Mouse (Mus musculus): ENCODE results near the gene Dph6. TPM values are rescaled to one million over a fixed set of nuclear protein-coding genes. Genes with fewer than 3 reads are reported as not detected.

Gene Dph6
- polyA plus RNA-seq (2015; fragmentation: Nextera tagmentation; extraction: Ambion mirVana), result 11.4 and 13.9 TPM in 2 replicates

DNA sequence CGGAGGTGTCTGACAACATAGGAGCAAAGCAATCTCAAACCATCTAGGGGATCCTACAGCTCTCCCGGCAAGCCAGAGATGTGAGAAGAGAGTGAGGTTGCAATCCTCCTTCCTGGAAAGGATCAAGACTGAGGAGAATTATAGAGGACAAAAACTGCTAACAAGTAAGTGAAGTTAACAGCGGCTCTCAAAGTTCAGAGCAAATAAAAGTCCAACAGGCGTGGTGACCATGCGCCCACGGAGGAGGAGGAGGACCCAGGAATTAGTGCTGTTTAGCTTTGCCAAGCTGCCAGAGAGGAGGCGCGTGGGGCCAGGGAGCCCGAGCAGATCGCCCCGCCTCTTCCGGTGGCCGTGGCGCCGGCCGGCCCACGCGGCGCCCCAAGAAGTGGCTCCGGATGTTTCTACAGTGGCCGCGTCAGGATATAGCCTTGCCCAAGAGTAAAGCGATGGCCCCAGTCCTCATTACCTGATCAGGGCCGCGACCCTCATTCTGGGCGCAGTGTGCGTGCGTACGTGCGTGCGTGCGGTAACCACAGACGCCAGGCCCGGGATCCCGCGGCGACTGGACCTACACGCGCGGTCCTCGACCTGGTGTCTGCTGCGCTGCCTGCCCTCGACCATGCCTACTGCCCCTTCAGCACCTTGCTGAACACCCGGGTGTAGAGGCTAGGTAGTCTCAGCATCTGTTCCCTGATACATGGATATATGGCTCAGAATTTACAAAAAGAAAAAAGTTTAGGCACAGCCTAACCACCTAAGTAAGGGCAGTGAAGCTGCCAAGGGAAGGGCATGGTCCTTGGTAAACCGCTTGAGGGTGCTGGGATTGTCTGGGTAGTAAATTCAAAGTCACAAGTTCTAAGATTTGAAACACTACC is at the start of gene Dph6:
Gene Dph6 (minus strand): TSS at position 600 of the 875 bp plus-strand sequence.
- Histone ChIP-seq H3K27me3 (replicated peaks; ENCODE audit: insufficient read depth, low read length) (no peaks in the 10 kb centered on the region), H3K9me3 (ENCODE audit: low read length) (no peaks in the 10 kb centered on the region), H3K36me3 (ENCODE audit: insufficient read depth, low read length) (no peaks in the 10 kb centered on the region), H3K27ac (ENCODE audit: low read length) (peak within 1 kb of the TSS; percentile 93), H3K4me2 (replicated peaks; ENCODE audit: low read depth, low read length) (peak within 1 kb of the TSS; percentile 62), H3K4me3 (ENCODE audit: low read depth, low read length) (peak within 1 kb of the TSS; percentile 73), H3K4me1 (ENCODE audit: insufficient read depth, low read depth, low read length) (no peaks in the 10 kb centered on the region), H3K9ac (replicated peaks; ENCODE audit: low read depth) (peak within 1 kb of the TSS; percentile 81)
- DNase-seq (ENCODE audit: low spot score), result peak; percentile 96
- WGBS, result 1% methylated on average over 45 of the region's 45 CpGs
- peak; percentile 33 for TF ChIP-seq CTCF (IDR thresholded peaks at IDR 0.05)
- TF ChIP-seq EP300 (IDR thresholded peaks at IDR 0.05), result peak; percentile 87
- ATAC-seq, result peak; percentile 99

DNA sequence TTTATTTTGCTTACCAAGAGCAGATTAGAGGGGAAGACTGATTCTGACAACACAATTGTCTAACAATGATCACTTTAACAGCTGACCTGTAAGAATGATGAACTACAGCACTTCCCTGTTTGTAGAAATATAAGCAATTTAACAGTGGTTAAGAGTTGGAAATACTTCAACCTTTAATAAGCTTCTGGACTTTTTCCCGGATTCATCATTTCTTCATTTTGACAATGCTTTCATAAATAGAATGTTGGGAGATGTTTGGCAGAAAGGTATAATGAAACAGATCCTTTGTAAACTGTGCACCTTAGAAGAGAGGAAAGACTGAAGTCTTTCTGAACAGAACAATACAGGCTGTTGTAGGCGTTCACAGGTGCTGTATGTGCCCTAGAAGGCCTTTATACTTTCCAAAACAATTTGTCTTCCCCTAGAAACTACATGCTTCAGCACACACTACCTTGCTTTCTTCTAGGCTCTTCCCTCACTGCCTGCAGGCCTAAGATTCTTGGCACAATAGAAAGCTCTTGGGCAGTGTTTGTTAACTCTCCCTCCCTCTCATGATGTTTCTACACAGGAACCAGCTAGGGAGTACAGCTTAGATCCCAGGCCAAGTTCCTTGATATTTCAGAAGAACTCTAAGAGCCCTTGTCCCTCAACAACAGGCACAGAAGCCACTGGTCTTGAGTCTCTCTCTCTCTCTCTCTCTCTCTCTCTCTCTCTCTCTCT is 46.4 kb upstream of the Dph6 start:
- DNase-seq (ENCODE audit: low spot score) (peak; percentile 59), ATAC-seq (peak; percentile 61; the same call in 1 of the 2 replicates)
- Histone ChIP-seq H3K4me2 (replicated peaks; ENCODE audit: low read depth, low read length) (no peak overlapping the region), H3K4me3 (ENCODE audit: low read depth, low read length) (no peak overlapping the region), H3K36me3 (ENCODE audit: insufficient read depth, low read length) (no peaks in the 10 kb centered on the region), H3K27ac (ENCODE audit: low read length) (no peak overlapping the region), H3K9me3 (ENCODE audit: low read length) (no peaks in the 10 kb centered on the region), H3K4me1 (ENCODE audit: insufficient read depth, low read depth, low read length) (no peaks in the 10 kb centered on the region), H3K27me3 (replicated peaks; ENCODE audit: insufficient read depth, low read length) (no peaks in the 10 kb centered on the region), H3K9ac (replicated peaks; ENCODE audit: low read depth) (no peak overlapping the region)
- TF ChIP-seq CTCF (IDR thresholded peaks at IDR 0.05) (no peak), EP300 (IDR thresholded peaks at IDR 0.05) (no peak)
- 46% methylated on average over 2 of the region's 2 CpGs for WGBS

DNA sequence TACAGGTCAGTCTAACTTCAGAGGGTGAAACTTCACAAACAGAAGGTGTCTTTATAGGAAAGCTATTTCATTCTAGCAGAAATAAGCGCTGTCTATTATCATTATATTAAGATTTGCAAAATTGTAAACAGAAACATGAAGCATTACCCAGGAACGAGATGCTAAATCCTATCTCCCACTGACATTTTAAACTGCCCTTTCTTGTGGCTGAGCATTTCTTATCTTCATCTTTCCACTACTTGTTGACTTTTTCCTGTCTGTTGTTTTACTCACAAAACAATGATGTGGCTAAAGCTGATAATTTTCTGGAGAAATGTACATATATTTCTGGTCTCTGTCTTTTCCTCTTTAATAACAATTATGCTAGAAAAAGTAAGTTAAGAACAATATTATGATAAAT is 36.8 kb upstream of the Dph6 start:
- Histone ChIP-seq H3K36me3 (ENCODE audit: insufficient read depth, low read length) (no peaks in the 10 kb centered on the region), H3K9me3 (ENCODE audit: low read length) (no peaks in the 10 kb centered on the region), H3K27me3 (replicated peaks; ENCODE audit: insufficient read depth, low read length) (no peaks in the 10 kb centered on the region), H3K4me2 (replicated peaks; ENCODE audit: low read depth, low read length) (no peak overlapping the region), H3K4me3 (ENCODE audit: low read depth, low read length) (no peak overlapping the region), H3K27ac (ENCODE audit: low read length) (no peak overlapping the region), H3K4me1 (ENCODE audit: insufficient read depth, low read depth, low read length) (no peaks in the 10 kb centered on the region), H3K9ac (replicated peaks; ENCODE audit: low read depth) (no peak overlapping the region)
- ATAC-seq (no peak), DNase-seq (ENCODE audit: low spot score) (no peak)
- WGBS, result 48% methylated on average over 2 of the region's 2 CpGs
- TF ChIP-seq EP300 (IDR thresholded peaks at IDR 0.05) (no peak), CTCF (IDR thresholded peaks at IDR 0.05) (no peak)

DNA sequence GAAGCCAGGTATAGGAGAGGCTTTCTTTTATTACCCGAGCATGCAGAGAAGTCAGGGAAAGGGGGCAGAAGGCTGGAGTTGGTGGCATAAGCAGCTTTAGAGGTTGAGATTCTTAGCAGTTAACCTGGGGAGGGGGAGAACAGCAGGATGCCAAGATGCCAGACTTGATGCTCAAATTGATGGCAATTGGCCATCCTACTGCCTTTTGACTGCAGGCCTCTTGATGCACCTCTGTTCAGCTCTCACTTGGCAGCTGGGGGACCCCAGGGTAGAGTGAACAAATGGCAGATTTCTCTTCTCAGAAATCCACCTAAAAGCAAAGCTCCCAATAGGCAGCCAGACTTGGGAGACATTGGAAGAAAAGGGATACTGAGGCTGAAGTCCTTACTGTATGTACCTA is 32.7 kb upstream of the Dph6 start:
- no peaks in the 10 kb centered on the region for H3K27me3 ChIP-seq (replicated peaks; ENCODE audit: insufficient read depth, low read length)
- no peaks in the 10 kb centered on the region for H3K9me3 ChIP-seq (ENCODE audit: low read length)
- DNase-seq (ENCODE audit: low spot score) (no peak), ATAC-seq (no peak)
- H3K4me1 ChIP-seq (ENCODE audit: insufficient read depth, low read depth, low read length), result no peaks in the 10 kb centered on the region
- no peak overlapping the region for H3K4me3 ChIP-seq (ENCODE audit: low read depth, low read length)
- 75% methylated on average over 1 of the region's 1 CpGs for WGBS
- no peak overlapping the region for H3K27ac ChIP-seq (ENCODE audit: low read length)
- H3K36me3 ChIP-seq (ENCODE audit: insufficient read depth, low read length), result no peaks in the 10 kb centered on the region
- no peak overlapping the region for H3K4me2 ChIP-seq (replicated peaks; ENCODE audit: low read depth, low read length)
- H3K9ac ChIP-seq (replicated peaks; ENCODE audit: low read depth), result no peak overlapping the region
- TF ChIP-seq CTCF (IDR thresholded peaks at IDR 0.05) (no peak), EP300 (IDR thresholded peaks at IDR 0.05) (no peak)

DNA sequence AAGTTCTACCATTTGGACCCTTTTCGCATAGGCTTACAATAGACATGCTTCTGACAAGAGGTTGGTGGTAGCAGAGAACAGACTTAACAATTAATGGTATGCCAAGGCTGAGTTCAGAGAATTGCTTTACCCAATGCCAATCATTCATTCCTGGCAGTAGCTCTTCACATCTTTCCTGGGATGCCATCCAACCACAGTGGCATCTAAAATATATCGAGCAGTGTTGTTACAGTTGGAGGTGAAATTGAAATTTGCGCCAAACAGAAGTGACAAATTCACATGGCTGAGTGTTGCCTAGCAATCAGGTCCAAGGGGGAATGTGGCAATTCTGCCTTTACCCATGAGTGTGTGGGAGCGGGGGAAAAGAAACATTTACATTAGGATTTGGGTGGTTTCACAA is 32.3 kb upstream of the Dph6 start:
- WGBS, result 80% methylated on average over 4 of the region's 4 CpGs
- no peak overlapping the region for H3K4me3 ChIP-seq (ENCODE audit: low read depth, low read length)
- H3K27me3 ChIP-seq (replicated peaks; ENCODE audit: insufficient read depth, low read length), result no peaks in the 10 kb centered on the region
- H3K9ac ChIP-seq (replicated peaks; ENCODE audit: low read depth), result no peak overlapping the region
- ATAC-seq (no peak), DNase-seq (ENCODE audit: low spot score) (no peak)
- TF ChIP-seq EP300 (IDR thresholded peaks at IDR 0.05) (no peak), CTCF (IDR thresholded peaks at IDR 0.05) (no peak)
- no peaks in the 10 kb centered on the region for H3K4me1 ChIP-seq (ENCODE audit: insufficient read depth, low read depth, low read length)
- no peaks in the 10 kb centered on the region for H3K36me3 ChIP-seq (ENCODE audit: insufficient read depth, low read length)
- H3K9me3 ChIP-seq (ENCODE audit: low read length), result no peaks in the 10 kb centered on the region
- no peak overlapping the region for H3K27ac ChIP-seq (ENCODE audit: low read length)
- H3K4me2 ChIP-seq (replicated peaks; ENCODE audit: low read depth, low read length), result no peak overlapping the region

DNA sequence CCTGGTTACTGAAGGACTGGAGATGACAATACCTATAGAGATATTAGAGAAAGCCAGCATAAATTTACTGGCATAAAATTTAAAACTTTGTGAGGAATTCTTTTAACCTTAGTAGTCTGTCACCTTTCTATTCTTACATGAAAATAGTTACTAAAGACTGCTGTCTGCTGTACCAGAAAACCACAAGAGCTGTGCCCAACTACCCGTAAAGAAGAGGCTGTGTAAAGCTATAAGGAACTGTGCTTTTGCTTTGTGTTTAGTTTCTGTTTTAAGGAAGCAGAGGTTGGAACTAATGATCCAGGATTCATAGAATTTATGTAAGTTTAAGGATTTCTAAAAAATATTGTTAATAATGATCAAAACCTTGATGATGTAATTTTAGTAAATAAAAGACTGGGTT is 19.1 kb upstream of the Dph6 start:
- WGBS, result 64% methylated on average over 1 of the region's 1 CpGs
- H3K9ac ChIP-seq (replicated peaks; ENCODE audit: low read depth), result no peak overlapping the region

More for the DNA sequence above, 19.1 kb upstream of the Dph6 start:
- Histone ChIP-seq H3K4me1 (ENCODE audit: insufficient read depth, low read depth, low read length) (no peaks in the 10 kb centered on the region), H3K36me3 (ENCODE audit: insufficient read depth, low read length) (no peaks in the 10 kb centered on the region), H3K4me3 (ENCODE audit: low read depth, low read length) (no peak overlapping the region), H3K9me3 (ENCODE audit: low read length) (no peaks in the 10 kb centered on the region), H3K4me2 (replicated peaks; ENCODE audit: low read depth, low read length) (no peak overlapping the region), H3K27ac (ENCODE audit: low read length) (no peak overlapping the region), H3K27me3 (replicated peaks; ENCODE audit: insufficient read depth, low read length) (no peaks in the 10 kb centered on the region)
- no peak for TF ChIP-seq EP300 (IDR thresholded peaks at IDR 0.05)
- TF ChIP-seq CTCF (IDR thresholded peaks at IDR 0.05), result no peak
- DNase-seq (ENCODE audit: low spot score) (no peak), ATAC-seq (no peak)
